Mouse (Mus musculus) kidney, embryonic 14.5 days (tissue): ENCODE measurements at regions not wholly inside any gene's neighbourhood (a gene's known extent, or its start where the extent isn't known, plus 50 kb on each side); places are given as distances from the start of the nearest gene placed in this dataset.
A peak's percentile ranks its signal among the peaks of the same experiment; 100 is the strongest.

Experiments used
- ATAC-seq: fragments of 200-750 bp; cut with Nextera tagmentation; 2 replicates; pipeline ENCODE4 v1.8.0; 2017; ENCODE audit warnings: moderate number of reproducible peaks, mild to moderate bottlenecking, moderate TSS enrichment, moderate library complexity; ENCODE audit not compliant: low FRiP score, low TSS enrichment
- H3K27ac ChIP-seq: fragments of 300-500 bp; sonication (generic); 2 replicates; pipeline ENCODE4 v1.5.1; 2014; ENCODE audit warnings: low read depth, mild to moderate bottlenecking, low read length, moderate library complexity, mixed read lengths
- H3K27me3 ChIP-seq: fragments of 300-500 bp; sonication (generic); 2 replicates; pipeline ENCODE4 v1.6.1; 2014; ENCODE audit warnings: mild to moderate bottlenecking, low read length; ENCODE audit not compliant: control insufficient read depth, insufficient read depth
- H3K36me3 ChIP-seq: fragments of 300-500 bp; sonication (generic); 2 replicates; pipeline ENCODE4 v1.6.1; 2014; ENCODE audit warnings: low read length, mixed read lengths; ENCODE audit not compliant: control insufficient read depth, insufficient read depth
- H3K4me1 ChIP-seq: fragments of 300-500 bp; sonication (generic); 2 replicates; pipeline ENCODE4 v1.6.1; 2014; ENCODE audit warnings: low read length, mixed read lengths; ENCODE audit not compliant: control insufficient read depth, insufficient read depth
- H3K4me2 ChIP-seq: fragments of 300-500 bp; sonication (generic); replicated peaks from 2 replicates; pipeline ENCODE4 v1.6.1; 2014; ENCODE audit warnings: low read depth, mild to moderate bottlenecking, low read length
- H3K4me3 ChIP-seq: fragments of 300-500 bp; sonication (generic); 2 replicates; pipeline ENCODE4 v1.5.1; 2014; ENCODE audit warnings: mild to moderate bottlenecking, low read length
- H3K9ac ChIP-seq: fragments of 300-500 bp; sonication (generic); 2 replicates; pipeline ENCODE4 v1.6.1; 2014; ENCODE audit warnings: low read depth, mild to moderate bottlenecking, low read length, moderate library complexity
- H3K9me3 ChIP-seq: fragments of 300-500 bp; sonication (generic); 2 replicates; pipeline ENCODE4 v1.6.1; 2016; ENCODE audit warnings: low read length; ENCODE audit not compliant: control insufficient read depth
- WGBS: fragments of 180-500 bp; shearing (Covaris S2); extraction: QIAGEN DNeasy Blood & Tissue Kit; methylation state at CpG from one replicate; pipeline ENCODE4 v1.1.7; 2014; 5-methylcytosine and 5-hydroxymethylcytosine counted together

DNA sequence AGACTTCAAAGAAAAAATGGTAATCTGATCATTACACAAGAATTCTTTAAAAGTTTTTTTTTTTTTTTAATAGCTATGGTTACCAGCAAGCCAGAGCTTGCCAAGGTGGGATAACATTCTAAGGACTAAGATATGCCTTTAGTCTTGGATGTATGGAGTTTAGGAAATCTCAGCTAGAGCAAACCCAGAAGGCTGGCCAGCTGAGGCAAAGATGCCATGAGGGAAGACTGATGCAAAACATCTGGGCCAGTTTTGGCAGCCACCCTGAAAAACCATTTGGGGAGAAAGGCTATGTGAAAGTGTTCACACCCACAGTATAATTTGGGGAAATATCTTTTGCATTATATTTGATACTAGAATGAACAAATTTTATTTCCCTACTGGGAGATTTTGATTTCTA is 57.9 kb upstream of the Adgrg2 start:
- Histone ChIP-seq H3K4me2 (no peak overlapping the region), H3K27me3 (no peaks in the 10 kb centered on the region), H3K9ac (no peak overlapping the region), H3K9me3 (no peaks in the 10 kb centered on the region), H3K4me3 (no peak overlapping the region), H3K4me1 (no peaks in the 10 kb centered on the region), H3K27ac (no peak overlapping the region), H3K36me3 (no peaks in the 10 kb centered on the region)
- ATAC-seq: no peak

DNA sequence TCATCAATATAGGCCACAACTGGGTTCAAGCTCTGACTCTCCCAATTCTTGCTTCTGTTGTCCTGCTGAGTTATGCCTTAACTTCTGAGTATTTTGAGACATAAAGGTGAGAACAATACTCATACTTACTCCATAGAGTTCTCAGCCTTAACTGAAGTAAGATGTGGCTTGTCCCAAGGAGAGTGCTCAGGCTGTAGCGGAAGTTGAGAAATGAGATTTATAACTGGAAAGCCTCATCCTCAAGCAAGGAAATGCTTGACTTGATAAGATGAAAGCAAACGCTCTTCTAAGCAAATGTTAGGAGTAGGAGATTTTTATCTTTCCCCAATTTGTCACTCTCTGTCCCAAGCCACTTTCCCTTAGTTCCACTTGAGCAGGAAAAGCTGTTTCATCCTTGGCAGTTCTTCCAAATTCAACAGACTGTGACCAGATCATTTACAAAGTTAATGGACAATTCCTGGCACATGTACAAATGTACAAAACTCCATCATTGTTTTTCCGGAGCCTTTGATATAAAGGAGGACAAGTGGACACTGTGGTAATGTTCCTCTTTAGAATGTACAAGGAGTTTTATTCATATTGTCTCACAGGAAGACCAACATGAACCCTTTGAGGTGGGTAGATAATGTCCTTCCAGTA is 52.0 kb upstream of the Adgrg2 start:
- 57% methylated on average over 3 of the region's 3 CpGs for WGBS
- H3K27ac ChIP-seq: no peak overlapping the region
- ATAC-seq: peak; percentile 68; the same call in 1 of the 2 replicates

More for the DNA sequence above, 52.0 kb upstream of the Adgrg2 start:
- no peaks in the 10 kb centered on the region for H3K4me1 ChIP-seq
- no peak overlapping the region for H3K4me2 ChIP-seq
- H3K27me3 ChIP-seq: no peaks in the 10 kb centered on the region
- H3K9ac ChIP-seq: no peak overlapping the region
- no peak overlapping the region for H3K4me3 ChIP-seq
- H3K9me3 ChIP-seq: no peaks in the 10 kb centered on the region
- H3K36me3 ChIP-seq: no peaks in the 10 kb centered on the region
